Mouse (Mus musculus) erythroblast, adult 5-6 weeks (primary cell): ENCODE data around the gene Mmp19. TPM values are rescaled to one million over a fixed set of nuclear protein-coding genes. Genes with fewer than 3 reads are reported as not detected.
A peak's percentile ranks its signal among the peaks of the same experiment; 100 is the strongest.
"Not testable (repeated sequence)": the region's sequence is repeated elsewhere in the genome, so short reads cannot be mapped to it uniquely, and the experiment has no call there.

Experiments
- ATAC-seq: replicated peaks from 2 replicates; pipeline ENCODE4 v1.8.0; 2016; ENCODE audit warnings: moderate number of reproducible peaks, mild to moderate bottlenecking, moderate TSS enrichment, inconsistent platforms; ENCODE audit not compliant: poor library complexity, low FRiP score, severe bottlenecking
- total RNA-seq, 2 experiments: library from RNA; stranded (forward) in 1 of 2; stranded (reverse) in 1 of 2; fragments of 150-400 nt in 1 of 2; fragments of 200-764, 138-1000 nt in 1 of 2; gene quantifications; 2 replicates each; pipeline versions ENCODE4 v1.2.3 to v1.2.4; 2015 to 2017; ENCODE audit warnings: low replicate concordance in 2 of 2

Mmp19 gene
- total RNA-seq, 2 experiments from 2014 or later: 0.38 to 0.85 TPM

DNA sequence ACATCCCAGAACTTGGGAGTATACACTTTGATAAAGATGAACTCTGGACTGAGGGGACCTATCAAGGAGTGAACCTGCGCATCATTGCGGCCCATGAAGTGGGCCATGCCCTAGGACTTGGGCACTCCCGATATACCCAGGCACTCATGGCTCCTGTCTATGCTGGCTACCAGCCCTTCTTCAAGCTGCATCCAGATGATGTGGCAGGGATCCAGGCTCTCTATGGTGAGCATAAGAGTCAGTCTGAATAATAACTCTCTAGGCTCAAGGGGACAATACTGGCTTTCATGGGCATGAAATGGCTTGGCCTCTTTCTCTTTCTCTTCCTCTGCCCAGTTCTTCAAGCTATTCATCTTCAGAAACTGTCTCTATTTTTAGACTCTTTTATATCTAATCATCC lies 4.9 kb downstream of the Mmp19 start:
- ATAC-seq: no peak

DNA sequence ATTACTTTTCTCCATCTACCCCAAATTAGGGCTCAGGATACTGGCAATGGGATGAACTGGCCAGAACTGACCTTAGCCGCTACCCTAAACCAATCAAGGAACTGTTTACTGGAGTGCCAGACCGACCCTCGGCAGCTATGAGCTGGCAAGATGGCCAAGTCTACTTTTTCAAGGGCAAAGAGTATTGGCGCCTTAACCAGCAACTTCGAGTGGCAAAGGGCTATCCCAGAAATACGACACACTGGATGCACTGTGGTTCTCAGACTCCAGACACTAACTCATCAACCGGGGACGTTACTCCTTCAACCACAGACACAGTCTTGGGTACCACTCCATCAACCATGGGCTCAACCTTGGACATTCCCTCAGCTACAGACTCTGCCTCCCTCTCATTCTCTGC lies 8.0 kb downstream of the Mmp19 start:
- ATAC-seq: no peak

DNA sequence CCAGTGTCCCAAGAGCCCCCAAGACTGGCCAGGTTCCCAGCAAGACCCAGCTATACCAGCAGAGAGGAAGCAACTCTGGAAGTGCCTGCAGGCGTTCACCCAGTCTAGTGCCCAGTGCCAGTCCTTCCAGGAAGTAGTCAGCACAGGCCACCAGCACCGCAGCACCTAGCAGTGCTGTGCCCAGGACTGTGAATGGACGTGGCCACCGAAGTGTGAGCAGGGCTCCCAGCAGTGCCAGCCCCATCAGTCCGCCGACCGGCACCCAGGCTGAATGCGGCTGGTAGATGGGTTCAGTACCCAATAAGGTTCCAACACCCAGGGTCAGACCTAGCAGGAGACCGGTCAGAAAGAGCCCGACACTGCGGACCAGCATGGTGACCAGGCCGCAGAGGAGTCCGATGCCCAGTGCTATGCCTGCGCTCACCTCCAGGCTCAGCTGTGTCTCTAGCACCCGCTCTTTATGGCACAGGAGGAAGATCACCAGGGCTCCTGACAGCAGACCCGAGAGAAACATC lies 11.3 kb downstream of the Mmp19 start:
- ATAC-seq: no peak

DNA sequence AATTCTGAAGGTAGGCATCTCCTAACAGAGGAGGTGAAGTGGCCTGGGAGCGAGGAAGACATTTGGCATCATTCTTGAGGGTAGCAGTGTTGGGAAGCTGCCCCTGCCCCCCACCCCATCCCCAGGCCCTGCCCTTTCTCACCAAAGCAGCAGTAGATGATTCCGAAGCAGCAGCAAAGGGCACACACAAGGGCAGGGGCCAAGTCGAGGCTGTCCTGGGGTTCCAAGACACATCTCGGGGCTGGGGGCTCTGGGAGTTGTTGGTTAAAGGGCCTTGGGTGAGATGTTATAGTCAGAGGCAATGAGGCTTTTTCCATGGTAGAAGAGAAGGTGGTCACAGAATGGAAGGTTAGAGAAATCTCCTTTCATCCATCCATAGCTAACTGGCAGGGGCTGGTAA lies 12.2 kb downstream of the Mmp19 start:
- no peak for ATAC-seq

DNA sequence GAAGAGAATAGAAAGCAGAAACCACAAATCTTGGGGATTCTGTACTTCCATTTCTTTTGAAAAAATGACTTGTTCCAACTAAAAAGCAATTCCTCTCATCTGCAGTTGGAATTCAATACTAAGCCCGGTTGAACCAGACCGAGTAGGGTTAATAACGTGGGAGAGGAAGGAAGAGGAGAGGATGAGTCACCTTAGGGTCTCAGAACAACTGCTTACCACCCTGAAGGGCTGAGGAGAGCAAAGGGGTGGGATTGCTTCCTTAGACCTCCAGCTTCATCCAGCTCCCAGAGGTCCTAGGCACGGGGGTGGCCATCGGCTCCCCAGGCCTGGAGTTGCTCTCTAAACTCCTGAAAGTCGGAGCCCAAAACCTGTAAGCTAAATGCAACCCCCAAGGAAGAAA lies 12.7 kb downstream of the Mmp19 start:
- no peak for ATAC-seq

DNA sequence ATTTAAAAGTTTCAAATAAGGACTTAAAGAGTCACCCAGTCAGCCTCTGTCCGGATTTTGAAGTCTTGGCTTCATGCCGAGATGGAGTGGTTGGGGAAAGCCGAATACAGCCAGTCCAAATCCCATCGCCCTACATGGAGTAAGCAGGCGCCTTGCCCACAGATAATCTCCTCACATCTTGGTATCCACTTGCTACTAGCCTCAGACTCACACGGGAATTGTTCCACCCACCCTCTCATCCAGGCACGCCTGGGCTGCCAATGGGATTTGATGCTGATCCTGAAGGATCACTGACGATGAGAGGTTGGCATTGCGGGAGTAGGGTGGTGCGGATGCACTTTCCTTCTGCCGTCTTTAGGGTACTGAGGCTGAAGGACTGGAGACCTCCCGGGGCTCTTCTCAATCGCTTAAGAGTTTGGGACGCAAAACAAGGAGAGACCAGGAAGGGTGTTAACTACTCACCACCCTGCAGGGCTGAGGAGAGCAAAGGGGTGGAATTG lies 13.1 kb downstream of the Mmp19 start, which contains the start of gene Dnajc14:
Dnajc14 (plus strand) TSS at position 292 of the 500 bp plus-strand sequence.
- no peak for ATAC-seq

DNA sequence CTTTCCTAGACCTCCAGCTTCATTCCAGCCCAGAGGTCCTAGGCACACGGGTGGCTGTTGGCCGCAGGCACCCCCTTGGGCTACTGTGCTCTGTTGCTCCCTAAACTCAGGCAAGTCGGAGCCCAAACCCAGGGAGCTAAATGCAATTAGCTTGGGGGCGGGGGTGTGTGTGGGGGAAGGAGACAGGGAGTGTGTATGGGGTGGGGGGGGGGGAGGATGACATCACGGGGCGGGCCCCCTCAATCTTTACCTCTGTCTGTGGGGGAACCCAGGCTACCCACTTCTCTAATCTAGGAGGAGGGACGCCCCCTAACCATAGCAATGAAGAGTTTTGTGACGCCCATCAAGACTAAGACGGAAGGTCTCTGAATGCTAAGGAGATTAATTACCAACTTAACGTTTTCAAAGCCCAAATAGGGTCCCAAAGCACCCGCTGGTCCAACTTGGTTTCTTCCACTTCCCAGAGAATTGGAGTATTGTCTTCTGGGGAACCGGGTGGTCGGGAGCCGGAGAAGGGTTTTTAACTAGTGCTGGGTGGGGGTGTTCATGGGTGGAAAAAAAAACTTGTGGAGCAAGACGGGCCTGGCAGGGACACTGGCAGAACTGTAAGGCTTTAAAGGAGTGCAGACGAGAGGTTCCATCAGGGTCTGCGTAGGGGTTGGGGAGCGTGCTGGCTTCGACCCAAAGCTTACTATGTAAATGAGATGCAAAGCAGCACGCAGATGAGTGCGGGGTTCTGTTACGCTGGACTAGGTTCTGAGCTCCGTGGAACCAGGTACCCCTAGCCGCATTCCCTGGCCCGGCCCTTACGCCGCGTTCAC lies 13.8 kb downstream of the Mmp19 start, which contains the start of gene Tmem198b:
Tmem198b (minus strand) TSS at position 100 of the 821 bp plus-strand sequence.
- ATAC-seq: no peak; the same call in 1 of the 2 replicates

DNA sequence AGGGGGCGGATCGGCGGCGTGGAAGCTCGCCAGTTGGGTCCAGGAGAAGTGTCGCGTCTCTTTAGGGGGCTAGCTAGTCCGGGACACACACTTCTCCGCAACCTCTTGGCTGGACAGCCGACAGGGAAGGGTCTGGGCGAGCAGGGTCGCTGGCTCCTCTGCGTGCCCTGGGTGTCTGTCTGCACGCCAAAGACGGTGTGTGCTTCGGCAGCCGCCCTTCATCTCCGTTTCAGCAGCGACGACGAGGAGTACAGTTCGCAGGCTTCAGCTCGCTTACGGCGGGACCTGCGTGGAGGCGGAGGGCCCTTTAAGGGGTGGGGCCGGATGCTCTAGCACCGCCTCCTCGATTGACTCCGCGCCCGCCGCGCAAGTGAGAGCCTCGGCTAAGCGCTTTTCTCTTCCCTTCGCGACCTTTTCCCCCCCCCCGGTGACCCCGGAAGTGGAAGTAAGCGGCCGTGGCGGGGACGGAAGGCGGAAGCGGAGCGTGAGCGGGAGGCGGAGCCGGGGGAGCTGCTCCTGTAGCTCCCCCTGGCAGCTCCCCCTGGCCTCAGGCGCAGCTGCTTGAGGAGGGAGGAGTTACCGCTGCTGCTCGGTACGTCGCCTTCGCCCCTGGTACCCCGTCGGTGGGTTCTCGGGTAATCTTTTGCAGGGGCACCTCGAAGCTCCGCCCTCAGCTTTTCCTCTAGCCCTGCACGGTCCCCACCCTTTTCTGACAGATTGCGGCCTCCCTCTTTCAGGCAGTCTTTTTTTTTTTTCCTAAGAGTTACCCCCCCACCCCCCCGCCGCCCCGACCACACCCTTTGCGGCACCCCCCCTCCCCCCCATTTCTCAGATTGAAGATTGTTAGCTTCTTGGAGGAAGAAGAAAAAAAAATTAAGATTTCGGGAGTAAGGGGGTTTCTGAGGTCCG lies 14.6 kb downstream of the Mmp19 start:
- peak; percentile 92 for ATAC-seq

DNA sequence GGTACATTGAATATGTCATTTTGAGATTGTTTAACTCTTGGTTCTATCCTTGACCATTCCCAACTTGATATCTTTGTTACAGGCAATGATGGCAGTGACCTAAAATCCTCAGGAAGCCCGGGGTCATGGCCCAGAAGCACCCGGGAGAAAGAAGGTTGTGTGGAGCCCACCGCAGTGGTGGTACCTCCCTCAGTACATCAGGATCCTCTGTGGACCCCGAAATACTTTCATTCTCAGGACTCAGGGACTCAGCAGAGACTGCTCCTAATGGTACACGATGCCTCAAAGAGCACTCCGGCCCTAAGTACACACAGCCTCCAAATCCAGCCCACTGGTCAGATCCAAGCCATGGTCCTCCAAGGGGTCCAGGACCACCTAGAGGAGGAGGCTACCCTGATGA lies 15.4 kb downstream of the Mmp19 start:
- no peak for ATAC-seq

DNA sequence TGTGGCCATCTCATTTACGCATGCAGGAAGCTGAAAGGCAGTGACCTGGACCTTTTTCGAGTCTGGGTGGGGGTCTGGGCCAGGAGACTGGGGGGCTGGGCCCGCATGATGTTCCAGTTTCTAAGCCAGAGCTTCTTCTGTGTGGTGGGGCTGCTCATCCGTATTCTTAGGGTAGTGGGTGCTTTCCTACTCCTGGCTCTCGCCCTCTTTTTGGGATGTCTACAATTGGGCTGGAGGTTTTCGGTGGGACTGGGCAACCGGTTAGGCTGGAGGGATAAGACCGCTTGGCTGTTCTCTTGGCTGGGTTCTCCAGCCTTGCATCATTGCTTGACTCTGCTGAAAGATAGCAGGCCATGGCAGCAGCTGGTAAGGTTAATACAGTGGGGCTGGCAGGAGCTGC lies 16.3 kb downstream of the Mmp19 start:
- ATAC-seq: no peak

DNA sequence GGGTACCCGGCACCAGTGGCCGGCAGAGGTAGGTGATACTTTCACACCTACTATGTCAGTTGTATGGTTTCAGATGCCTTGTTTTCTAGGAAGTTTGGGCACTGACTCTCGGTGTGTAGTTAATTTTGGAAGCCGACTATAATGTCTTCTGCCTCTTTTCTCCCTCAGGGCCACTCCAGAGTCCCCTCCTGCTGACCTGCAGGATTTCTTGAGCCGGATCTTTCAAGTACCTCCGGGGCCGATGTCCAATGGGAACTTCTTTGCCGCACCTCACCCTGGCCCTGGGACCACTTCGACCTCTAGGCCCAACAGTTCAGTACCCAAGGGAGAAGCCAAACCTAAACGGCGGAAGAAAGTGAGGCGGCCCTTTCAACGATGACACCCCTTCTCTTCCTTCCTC lies 26.3 kb downstream of the Mmp19 start, which contains the start of gene Sarnp:
Sarnp (plus strand) TSS at position 301 of the 400 bp plus-strand sequence.
- no peak for ATAC-seq

DNA sequence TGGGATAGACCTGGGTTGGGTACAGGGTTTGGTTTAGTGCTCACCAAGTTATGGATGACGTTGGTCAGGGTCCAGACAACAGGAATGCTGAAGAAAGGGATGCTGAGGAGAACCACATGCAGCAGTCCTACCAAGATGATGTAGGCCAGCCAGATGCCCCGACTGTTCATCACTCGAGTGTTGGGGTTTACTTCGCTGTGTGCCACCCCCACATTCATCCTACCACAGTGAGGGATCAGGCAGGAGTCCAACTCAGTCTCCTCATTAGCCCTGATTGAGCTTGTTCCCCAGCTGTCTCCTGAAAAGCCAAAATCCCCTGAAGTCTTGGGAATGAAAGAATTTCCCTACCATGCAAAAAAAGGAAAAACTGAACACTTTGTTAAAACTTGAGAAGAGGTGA lies 29.5 kb downstream of the Mmp19 start:
- ATAC-seq: no peak

DNA sequence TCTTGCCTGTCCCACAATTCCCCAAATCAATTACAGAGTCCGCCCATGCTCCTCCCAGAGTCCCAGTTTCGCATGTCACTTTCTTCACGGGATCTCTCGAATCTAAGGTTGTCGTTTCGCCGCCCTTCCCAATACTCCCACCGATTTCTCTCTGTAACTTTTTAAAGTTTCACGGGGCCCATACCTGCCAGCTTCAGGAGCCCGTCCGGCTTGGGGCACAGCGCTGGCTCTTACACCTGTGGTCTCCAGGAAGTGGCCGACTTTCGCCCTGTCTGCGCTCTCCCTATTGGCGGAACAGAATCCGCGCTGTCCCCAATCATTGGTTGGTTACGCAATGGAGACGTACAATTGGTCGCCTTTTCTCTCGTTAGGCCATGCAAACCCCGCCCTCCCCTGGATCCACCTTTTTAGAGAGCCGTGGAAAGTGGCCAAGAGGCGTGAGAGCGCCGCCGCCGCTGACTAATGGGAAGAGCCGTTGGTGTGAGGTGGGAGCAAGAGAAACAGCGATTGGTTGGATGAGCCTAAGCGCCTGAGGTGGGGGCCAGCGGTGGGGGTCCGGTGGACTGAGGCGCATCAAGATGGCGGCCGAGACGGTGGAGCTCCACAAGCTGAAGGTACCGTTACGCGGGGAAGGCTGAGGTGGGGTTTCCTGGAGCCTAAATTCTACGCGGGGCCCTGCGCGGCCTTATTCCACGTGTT lies 30.8 kb downstream of the Mmp19 start, which contains the start of gene Ormdl2:
Ormdl2 (minus strand) TSS at position 288 of the 699 bp plus-strand sequence.
- ATAC-seq: peak; percentile 96

DNA sequence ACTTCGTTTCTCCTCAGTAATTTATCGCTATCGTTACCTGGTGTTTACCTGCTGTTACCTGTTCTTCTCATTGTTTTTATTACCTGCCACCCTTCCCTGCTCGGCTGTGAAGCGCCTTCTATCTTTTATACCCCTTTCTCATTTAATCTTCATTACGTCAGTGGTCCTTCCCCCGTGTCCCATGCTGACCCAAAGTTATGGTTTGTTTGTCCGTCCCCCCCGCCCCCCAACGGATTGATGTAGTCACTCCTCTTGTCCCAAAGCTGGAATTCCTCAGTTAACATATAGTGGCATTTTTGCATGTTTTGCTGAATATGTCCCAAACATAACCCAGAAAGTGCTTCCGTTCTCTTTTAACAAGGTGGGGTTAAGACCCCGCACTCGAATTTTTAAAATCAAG lies 31.4 kb downstream of the Mmp19 start:
- ATAC-seq: peak; percentile 7

DNA sequence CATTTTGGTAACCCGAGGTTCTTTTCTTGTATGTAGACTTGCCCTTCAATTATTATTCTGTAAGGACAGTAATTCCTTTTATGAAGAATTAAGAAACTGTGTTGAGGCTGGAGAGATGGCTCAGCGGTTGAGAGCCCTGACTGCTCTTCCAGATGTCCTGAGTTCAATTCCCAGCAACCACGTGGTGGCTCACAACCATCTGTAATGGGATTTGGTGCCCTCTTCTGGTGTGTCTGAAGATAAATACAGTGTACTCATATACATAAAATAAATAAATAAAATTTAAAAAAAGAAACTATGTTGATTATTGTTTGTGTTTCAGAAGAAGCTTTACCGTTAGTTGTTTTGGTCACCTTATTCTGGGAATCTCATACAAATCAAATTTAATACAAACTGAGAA lies 32.4 kb downstream of the Mmp19 start:
- ATAC-seq: not testable (repeated sequence)

DNA sequence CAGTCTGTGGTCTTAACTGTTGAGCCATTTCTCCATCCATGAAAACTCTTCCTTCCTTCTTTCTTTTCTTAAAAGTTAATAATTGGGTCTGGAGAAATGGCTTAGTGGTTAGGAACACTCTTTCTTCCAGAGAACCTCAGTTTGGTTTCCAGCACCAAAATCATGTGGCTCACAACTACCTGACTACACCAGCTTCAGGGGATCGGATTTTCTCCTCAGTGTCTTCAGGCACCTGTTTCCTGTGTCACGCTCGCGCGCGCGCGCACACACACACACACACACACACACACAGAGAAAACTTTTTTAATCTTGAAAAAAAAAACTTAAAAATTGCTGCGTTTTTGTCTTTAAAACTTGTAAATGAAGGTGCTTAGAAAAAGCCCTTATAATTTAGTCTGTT lies 33.1 kb downstream of the Mmp19 start:
- ATAC-seq: no peak

DNA sequence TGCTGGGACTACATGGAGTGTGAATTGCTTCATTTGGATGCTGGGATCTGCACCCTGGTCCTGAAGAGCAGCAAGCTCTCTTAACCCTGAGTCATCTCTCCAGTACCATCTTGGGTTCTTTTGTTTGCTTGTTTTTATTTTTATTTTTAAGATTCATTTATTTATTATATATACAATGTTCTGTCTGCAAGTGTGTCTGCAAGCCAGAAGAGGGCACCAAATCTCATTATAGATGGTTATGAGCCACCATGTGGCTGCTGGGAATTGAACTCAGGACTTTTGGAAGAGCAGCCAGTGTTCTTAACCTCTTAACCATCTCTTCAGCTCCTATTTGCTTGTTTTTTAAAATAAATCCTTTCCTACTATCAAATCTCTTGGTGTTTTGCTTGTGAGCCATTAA lies 46.7 kb downstream of the Mmp19 start:
- ATAC-seq: no peak

DNA sequence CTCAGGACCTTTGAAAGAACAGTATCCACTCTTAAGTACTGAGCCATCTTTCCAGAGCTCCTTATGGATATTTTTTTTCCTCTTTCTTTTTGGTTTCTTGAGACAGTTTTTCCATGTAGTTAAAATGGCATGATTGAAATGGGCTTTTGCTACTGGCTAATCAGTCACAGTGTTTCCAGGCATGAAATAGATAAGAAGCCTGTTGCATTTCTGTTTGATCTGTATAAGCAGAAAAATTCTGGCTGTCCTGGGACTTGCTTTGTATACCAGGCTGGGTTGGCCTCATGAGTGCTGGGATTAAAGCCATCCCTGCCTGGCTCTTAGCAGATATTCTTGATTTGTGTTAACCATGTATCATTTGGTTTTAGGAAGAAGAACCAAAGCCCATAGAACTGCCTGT lies 48.7 kb downstream of the Mmp19 start:
- ATAC-seq: 0 out of 2 replicates have a peak, but pooled peaks have one; percentile 25

DNA sequence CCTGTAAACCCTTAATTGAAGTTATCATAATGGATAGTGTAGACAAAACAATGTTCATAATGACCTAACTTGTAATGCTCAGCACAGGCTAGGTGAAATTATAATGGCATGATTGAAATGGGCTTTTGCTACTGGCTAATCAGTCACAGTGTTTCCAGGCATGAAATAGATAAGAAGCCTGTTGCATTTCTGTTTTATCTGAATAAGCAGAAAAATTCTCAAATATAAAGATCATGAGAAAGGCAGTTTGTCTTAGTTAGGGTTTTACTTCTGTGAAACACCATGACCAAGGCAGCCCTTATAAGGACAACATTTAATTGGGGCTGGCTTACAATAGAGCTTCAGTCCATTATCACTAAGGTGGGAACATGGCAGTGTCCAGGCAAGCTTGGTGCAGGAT lies 49.9 kb downstream of the Mmp19 start:
- ATAC-seq: no peak

DNA sequence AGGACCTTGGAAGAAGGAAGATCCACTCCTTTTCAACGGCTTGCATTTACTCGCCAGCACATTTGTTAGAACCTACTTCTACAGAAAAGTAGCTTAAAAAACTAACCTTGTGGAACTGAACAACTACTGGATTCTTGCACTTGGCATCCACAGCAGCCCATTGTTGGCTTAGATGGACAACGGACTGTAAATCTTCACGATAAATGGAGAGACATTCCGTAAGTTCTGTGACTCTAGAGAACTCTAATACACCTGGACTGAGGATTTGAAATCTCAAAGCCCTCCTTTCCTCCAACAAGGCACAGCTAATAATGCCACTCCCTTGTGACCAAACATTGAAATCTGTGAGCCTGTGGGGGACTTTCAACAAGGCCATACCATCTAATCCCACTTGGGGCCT lies 52.5 kb downstream of the Mmp19 start:
- ATAC-seq: no peak
